Mouse (Mus musculus) CD8-positive naive resting alpha-beta T cell, adult 57 days (primary cell): ENCODE results near the gene Tln1. TPM values are rescaled to one million over a fixed set of nuclear protein-coding genes. Genes with fewer than 3 reads are reported as not detected.

Source experiments
- total RNA-seq: library from RNA; stranded (reverse); gene quantifications from one replicate; pipeline ENCODE4 v1.2.4, GENCODE M21; 2023

Gene Tln1
- 286 TPM for total RNA-seq

DNA sequence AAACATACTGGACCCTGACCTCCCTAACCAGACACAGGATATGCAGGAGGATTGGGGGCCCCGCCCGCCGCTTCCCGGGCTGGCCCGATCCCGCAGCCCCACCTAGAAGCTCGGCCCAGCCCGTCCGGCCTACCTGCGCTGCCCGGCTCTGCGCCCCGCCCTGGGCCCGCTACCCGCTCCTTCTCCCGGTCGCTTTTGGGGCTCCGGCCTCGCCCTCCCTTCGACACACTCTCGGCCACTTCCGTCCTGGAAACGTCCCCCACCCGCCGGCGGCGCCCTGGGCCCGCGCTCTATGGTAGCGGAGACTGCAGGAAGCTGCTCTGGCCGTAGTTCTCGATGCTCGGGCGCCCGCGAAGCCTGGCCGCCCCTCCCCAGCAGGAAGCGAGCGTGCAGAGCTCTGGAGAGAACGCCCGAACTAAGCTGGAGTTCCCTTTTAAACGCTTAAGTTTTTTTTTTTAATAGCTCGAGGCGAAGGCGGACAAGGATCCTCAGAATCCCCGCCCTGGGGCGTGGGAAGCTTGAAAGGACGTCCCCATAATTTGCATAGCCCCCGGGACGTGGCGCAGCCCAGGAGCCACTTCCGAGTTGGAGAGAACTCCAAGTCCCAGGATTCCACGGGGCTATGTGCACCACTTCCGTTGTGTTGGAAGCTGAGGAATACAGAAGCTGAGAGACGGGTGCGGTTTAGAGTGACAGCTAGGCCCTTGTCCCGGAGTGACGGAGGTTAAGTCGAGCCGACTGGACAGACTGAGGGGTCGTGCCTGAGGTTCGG is at the start of gene Tln1, which contains the start of gene Creb3:
Tln1 (minus strand) TSS at position 695 of the 772 bp plus-strand sequence.
Creb3 (plus strand) TSS at position 336 of the 772 bp plus-strand sequence.

DNA sequence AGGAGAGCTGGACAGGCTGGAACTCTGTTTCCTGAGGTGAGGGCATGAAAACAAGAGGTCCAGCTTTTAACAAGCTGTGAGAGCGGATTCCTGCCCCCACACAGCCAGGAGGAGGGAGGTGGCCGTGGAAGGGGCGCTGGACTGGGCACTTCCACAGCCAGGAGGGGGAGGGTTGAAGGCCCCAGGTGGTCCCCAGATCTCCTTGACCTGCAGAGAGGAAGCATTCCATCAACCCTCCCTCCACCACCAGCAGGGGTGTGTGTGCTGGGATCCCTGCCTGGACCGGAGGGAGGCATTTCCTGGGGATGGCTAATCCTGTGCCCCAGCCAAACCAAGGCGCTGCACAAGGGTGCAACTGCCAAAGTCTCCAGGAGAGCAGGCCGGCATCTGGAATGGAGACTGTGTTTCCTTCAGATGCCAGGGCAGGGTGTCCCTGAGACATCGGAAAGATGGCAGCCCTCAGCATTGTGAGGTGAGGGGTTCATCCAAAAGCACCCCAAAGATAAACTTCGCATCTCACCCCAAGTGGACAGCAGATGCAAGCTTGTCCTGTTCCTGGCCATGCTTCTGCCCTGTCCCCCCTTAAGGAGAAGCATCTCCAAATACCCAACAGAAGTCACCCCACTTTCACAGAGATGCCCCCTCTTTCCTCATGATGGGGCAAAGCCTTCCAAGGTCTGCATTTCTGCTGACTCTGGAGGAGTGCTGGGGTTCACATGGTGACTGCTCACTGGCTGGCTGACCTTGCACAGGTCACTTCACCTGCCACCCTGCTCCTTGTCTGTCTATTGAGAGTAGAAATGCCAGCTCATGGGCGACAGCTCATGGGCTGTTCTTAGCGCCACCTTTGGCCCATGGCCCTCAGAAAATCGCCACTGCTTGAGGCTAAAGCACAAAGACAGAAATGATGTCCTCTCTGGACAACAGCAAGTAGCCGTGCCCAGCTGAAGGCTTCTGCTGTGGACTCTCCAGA is 22.2 kb upstream of the Tln1 start, which contains the start of gene Msmp:
Msmp (minus strand) TSS at position 51 of the 973 bp plus-strand sequence.

DNA sequence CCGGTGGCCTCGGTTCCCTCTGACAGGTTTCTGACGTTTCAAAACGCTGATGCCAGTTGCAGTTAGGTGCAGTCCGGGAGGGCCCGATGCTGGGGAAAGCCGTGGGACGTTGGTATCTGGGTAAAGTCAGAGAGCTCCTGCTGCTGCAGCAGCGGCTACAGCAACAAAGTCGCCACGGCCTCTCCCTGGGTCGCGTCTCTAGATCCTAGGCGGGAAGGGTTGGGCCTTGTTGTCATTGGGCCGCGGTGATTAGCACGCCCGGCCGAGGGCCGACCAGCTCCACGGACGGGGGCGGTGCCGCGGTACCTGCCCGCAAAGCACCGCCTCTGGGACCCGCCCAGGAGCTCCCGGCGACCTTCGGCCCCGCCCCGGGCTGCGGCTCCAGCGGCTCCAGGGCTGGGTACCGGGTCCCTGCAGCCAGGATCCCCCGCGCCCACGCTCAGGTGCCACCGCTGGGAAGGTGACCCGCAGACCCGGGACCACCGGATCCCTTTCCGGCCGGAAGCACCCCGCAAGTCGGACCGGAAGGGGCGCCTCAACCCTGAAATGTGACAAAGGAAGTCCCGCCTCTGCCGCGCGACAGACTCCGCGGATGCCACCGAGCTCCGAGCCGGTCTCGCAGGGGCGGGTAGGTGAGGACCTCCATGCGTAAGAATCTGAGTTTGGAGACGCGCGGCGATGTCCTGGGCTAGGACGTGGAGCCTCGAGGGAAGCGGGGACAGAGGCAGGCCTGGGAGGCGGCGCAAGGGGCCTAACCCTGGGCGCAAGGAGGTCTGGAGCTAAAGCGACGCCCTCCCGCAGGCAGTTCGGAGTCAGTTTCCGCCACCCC is 16.1 kb upstream of the Tln1 start, which contains the start of the genes Rgp1 and Gba2:
Rgp1 (plus strand) TSS at position 340 of the 829 bp plus-strand sequence.
Gba2 (minus strand) TSS at position 498 of the 829 bp plus-strand sequence.

DNA sequence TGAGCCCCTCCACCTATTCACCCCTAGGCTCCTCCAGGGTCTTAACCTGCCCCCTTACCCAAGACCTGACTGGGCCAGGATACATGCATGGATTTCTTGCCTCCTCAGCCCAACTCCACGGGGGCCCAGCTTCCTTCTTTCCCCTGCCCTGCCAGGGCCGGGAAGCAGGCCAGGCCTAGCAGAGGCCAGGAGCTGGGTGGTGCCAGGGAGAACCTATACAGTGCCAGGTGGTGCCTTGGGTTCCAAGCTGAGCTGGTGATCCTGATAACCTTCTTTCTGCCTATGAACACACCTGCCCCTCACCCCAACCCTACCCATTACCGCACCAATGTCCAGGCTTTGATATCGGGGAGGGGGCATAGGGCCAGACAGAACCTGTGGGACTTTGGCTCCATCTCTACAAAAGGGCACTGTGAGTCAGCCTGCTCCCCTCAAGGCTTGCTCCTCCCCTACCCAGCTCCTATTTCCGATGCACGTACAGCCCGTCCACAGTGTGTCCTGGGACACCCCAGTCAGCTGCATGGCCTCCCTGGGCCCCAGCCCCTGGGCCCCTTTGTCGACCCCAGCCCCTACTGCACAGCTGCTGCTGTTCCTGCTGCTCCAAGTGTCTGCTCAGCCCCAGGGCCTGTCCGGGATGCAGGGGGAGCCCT is 55.8 kb downstream of the Tln1 start, which contains the start of gene Car9:
Car9 (plus strand) TSS at position 431 of the 650 bp plus-strand sequence.

DNA sequence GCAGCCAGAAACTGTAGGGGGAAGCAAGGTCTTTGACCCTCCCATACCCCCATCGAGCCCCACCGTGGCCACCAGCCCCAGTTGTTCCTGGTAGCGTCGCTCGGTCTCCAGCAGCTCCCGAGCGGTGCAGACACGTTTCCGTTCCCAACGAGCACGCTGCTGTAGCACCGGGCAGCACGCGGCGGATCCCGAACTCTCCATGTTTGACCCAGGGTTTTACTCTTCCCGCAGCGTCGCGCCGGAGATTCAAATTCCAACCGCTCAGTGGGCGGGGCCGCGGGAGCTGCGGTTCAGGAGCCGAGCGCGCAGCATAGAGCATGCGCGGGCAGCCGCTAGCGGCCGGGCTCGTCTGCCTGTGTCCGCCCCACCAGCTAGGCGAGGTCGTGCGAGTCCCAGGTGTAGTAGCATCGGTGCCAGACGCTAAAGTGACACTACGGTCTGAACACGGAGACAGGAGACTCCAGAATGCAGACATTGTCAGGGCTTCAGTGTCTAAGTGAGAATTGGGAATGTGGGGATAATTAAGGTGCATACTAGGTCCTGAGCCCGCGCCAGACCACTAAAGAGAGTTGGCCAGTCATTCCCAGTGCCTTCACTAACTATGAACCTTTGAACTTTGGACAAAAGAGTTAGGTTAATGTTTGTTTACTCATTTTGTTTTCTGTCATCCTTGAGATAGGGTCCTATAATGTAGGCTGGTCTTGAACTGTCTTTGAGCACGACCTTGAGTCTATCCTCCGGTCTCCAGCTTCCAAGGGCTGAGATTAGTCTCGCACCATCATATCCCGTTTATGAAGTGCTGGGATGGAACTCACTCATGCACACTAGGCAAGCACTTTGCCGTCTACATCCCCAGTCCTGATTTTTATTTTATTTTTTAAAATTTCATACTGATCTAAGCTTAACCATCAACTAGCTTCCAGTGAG is 62.8 kb downstream of the Tln1 start, which contains the start of gene Arhgef39:
Arhgef39 (minus strand) TSS at position 289 of the 927 bp plus-strand sequence.

DNA sequence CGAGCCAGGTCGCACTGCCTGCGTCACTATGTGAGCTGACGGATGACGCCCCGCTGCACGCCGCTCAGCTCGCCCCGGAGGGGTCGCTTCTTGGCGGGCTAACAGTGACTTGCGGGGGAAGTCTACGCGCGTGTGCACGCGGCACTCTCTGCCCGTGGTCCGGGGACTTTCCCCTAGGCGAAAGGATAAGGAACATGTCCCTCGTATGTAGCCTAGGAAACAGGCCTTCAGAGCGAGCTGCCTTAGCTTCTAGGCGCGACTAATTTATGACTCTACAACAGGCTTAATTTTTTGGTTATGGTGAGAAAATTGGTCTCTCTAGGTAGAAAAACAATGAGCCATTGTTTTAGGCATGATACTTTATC is 69.7 kb downstream of the Tln1 start, which contains the start of gene Ccdc107:
Ccdc107 (plus strand) TSS at position 80 of the 365 bp plus-strand sequence.

DNA sequence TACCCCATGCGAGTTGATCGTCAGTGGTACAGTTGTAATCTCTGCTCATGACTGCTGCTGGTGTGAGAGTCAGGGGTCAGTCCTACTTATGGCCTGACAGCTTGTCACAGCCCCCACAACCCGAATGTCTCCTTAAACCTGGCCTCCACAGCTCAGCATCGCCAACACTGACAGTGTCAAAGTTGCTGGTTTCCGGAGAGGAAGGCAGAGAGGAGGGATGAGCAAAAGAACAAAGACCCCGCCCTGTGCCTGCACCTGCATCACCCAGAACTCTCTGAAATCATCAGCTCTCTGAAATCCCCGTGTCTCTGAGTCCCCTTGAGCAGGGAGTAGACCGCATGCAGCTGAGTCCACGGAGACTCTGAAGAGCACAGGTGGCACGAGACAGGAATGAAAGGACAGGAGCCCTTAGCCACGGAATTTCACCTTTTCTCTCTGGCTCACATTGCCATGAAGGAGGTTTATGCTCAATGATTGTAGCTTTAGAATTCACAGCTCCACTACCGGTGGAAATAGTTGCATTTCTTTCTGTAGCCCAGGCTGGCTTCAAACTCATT is 78.9 kb downstream of the Tln1 start, which contains the start of gene Sit1:
Sit1 (minus strand) TSS at position 200 of the 557 bp plus-strand sequence.

Other genes with a start within 250 kb of the Tln1 start
- gene Rusc2, start 180.7 kb downstream of the Tln1 start, total RNA-seq, result not detected
- not detected for gene Fam166b, start 133.6 kb downstream of the Tln1 start, total RNA-seq
- gene Tesk1, start 120.8 kb downstream of the Tln1 start, total RNA-seq, result 39.7 TPM
- 73.2 TPM for gene Cd72, start 108.1 kb downstream of the Tln1 start, total RNA-seq
- gene Sit1, start 79.0 kb downstream of the Tln1 start, total RNA-seq, result 52.7 TPM
- gene Ccdc107, start 69.8 kb downstream of the Tln1 start, total RNA-seq, result 26.8 TPM
- gene Arhgef39, start 63.0 kb downstream of the Tln1 start, total RNA-seq, result not detected
- gene Car9, start 55.7 kb downstream of the Tln1 start, total RNA-seq, result not detected
- gene Tpm2, start 38.9 kb downstream of the Tln1 start, total RNA-seq, result not detected
- 59.4 TPM for gene Creb3, start 359 bp downstream of the Tln1 start, total RNA-seq
- 54.6 TPM for gene Rgp1, start 16.0 kb upstream of the Tln1 start, total RNA-seq
- gene Gba2, start 16.2 kb upstream of the Tln1 start, total RNA-seq, result 29.9 TPM
- not detected for gene Msmp, start 21.8 kb upstream of the Tln1 start, total RNA-seq
- gene Npr2, start 69.2 kb upstream of the Tln1 start, total RNA-seq, result 0.24 TPM
- gene Spag8, start 90.9 kb upstream of the Tln1 start, total RNA-seq, result not detected
- gene Hint2, start 93.8 kb upstream of the Tln1 start, total RNA-seq, result 16.0 TPM
- 2.0 TPM for gene Tmem8b, start 106.3 kb upstream of the Tln1 start, total RNA-seq
- not detected for gene Fam221b, start 106.5 kb upstream of the Tln1 start, total RNA-seq
- gene Olfr70, start 138.1 kb upstream of the Tln1 start, total RNA-seq, result not detected
- not detected for gene Olfr71, start 147.6 kb upstream of the Tln1 start, total RNA-seq
- gene Hrct1, start 164.5 kb upstream of the Tln1 start, total RNA-seq, result not detected
- gene Spaar, start 167.3 kb upstream of the Tln1 start, total RNA-seq, result not detected
- not detected for gene Olfr159, start 208.3 kb upstream of the Tln1 start, total RNA-seq